Mouse (Mus musculus) embryonic stem cell, embryonic (primary cell): Measurements from ENCODE around the gene Cobl.

Experiments used
- CTCF ChIA-PET, 4 experiments: fragments of 300-600 bp in 2 of 4; fragments of 350-600 bp in 2 of 4; sonication (Branson Sonifier 250); formaldehyde crosslinking; loops; one replicate each; lab custom pipeline; 2022; ENCODE audit warnings: inconsistent platforms in 2 of 4; lab: Charles Lee
- POLR2A ChIA-PET, 4 experiments: fragments of 300-600 bp in 2 of 4; fragments of 350-600 bp in 2 of 4; sonication (Branson Sonifier 250); formaldehyde crosslinking; loops; one replicate each; lab custom pipeline; 2022; ENCODE audit warnings: antibody characterized with exemption in 4 of 4, inconsistent platforms in 1 of 4; lab: Charles Lee

Gene Cobl

GRCm38 (mm10) chr11:12367426-12368178, 97.2 kb downstream of the Cobl start:
- CTCF ChIA-PET = no interaction called here
- POLR2A ChIA-PET = interaction anchor here in 3 of 4 experiments (0.6 to 1.1 kb wide), 6 partner anchors 9 to 98 kb away, joined by 3 read pairs; no protein-coding TSS in a partner anchor

- ChIA-PET POLR2A (interaction anchor here in 1 of 4 experiments (0.5 to 1.6 kb wide), 6 partner anchors 8 to 1076 kb away, joined by 3 to 4 read pairs (median 3); no protein-coding TSS in a partner anchor), CTCF (interaction anchor here in 3 of 4 experiments (0.6 to 2.1 kb wide), 9 partner anchors 14 to 898 kb away, joined by 3 to 9 read pairs (median 3); partner anchors contain the start of gene Spata48 (in 1 of the 3))
Observed at GRCm38 (mm10) chr11:12359336-12360000, 105.3 kb downstream of the Cobl start.

DNA sequence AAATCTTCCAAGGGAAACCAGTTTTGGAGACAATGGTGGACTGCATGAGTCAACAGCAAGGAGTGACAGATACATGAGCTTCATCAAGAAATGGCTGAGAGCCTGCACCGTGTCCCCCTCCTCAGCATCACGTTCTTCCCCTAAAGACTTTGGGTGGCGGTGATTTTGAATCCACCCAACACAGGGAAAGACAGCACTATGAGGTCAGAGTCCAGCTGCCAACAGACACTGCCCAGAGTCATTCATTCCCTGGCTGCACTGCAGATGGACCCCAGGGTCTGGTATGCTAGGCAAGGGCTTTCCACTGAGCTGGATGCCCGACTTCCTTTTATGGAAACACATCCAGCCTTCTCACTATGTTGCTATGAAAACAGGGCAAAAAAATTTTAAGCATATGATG, 106.2 kb downstream of the Cobl start:
- ChIA-PET POLR2A (interaction anchor here in 2 of 4 experiments (0.8 to 1.7 kb wide), 4 partner anchors 9 to 15 kb away, joined by 3 to 6 read pairs (median 3); no protein-coding TSS in a partner anchor), CTCF (interaction anchor here (0.9 to 2.1 kb wide), 9 partner anchors 15 to 333 kb away, joined by 3 to 9 read pairs (median 5); no protein-coding TSS in a partner anchor)

GRCm38 (mm10) chr11:12355681-12356080, 109.1 kb downstream of the Cobl start:
- ChIA-PET CTCF (no interaction called here), POLR2A (no interaction called here)

DNA sequence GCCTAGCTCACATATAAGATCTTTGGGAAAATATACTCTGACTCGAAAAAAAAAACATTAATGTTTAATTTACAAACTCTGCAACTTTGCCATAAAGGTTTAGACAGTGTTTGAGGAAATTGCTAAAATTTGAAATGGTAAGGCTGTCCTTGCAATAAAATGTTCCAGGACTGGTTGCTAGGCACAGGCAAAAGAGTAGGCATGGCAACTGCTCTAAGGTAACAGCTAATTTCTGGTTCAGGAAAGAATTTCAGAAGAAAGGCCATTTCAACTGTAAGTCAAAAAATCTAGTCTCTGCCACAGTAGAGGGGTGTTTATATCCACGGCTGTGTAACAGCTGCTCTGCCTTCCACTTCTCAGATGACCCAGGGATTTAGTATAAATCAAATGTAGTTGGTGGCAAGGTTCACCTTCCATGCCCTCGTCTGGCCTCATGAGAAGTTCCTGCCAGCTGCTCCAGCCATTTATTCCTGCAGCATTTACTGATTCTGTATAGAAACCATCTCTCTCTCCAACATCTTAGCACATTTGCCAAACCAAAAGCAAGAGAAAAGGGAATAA, 113.7 kb downstream of the Cobl start:
- POLR2A ChIA-PET = interaction anchor here in 1 of 4 experiments (0.6 to 2.1 kb wide), 4 partner anchors 8 to 78 kb away, joined by 3 to 5 read pairs (median 3); no protein-coding TSS in a partner anchor
- CTCF ChIA-PET = interaction anchor here in 2 of 4 experiments (0.9 to 1.2 kb wide), 2 partner anchors 23 to 871 kb away, joined by 3 to 5 read pairs; no protein-coding TSS in a partner anchor

GRCm38 (mm10) chr11:12350086-12350485, 114.7 kb downstream of the Cobl start:
- ChIA-PET CTCF (interaction anchor here in 2 of 4 experiments (0.5 to 1.3 kb wide), 3 partner anchors 23 to 50 kb away, joined by 3 to 4 read pairs (median 4); no protein-coding TSS in a partner anchor), POLR2A (interaction anchor here in 1 of 4 experiments (0.9 to 2.2 kb wide), 4 partner anchors 13 to 48 kb away, joined by 3 to 7 read pairs (median 4); no protein-coding TSS in a partner anchor)

GRCm38 (mm10) chr11:12346486-12346885, 118.3 kb downstream of the Cobl start:
- CTCF ChIA-PET = no interaction called here
- POLR2A ChIA-PET = interaction anchor here in 1 of 4 experiments (0.5 kb wide), 1 partner anchor 311 kb away, joined by 9 read pairs; no protein-coding TSS in a partner anchor

GRCm38 (mm10) chr11:12343686-12344085, 121.1 kb downstream of the Cobl start:
- ChIA-PET POLR2A (no interaction called here), CTCF (no interaction called here)

GRCm38 (mm10) chr11:12340697-12341096, 124.1 kb downstream of the Cobl start:
- POLR2A ChIA-PET = interaction anchor here in 1 of 4 experiments (0.7 kb wide), 1 partner anchor 25 kb away, joined by 3 read pairs; no protein-coding TSS in a partner anchor
- CTCF ChIA-PET = interaction anchor here in 1 of 4 experiments (0.5 kb wide), 1 partner anchor 26 kb away, joined by 3 read pairs; no protein-coding TSS in a partner anchor

- ChIA-PET POLR2A (interaction anchor here in 2 of 4 experiments (0.6 to 2.1 kb wide), 5 partner anchors 8 to 45 kb away, joined by 3 to 5 read pairs (median 4); no protein-coding TSS in a partner anchor), CTCF (interaction anchor here in 1 of 4 experiments (1.0 kb wide), 1 partner anchor 23 kb away, joined by 3 read pairs; no protein-coding TSS in a partner anchor)
Observed at GRCm38 (mm10) chr11:12336145-12336544, 128.6 kb downstream of the Cobl start.

DNA sequence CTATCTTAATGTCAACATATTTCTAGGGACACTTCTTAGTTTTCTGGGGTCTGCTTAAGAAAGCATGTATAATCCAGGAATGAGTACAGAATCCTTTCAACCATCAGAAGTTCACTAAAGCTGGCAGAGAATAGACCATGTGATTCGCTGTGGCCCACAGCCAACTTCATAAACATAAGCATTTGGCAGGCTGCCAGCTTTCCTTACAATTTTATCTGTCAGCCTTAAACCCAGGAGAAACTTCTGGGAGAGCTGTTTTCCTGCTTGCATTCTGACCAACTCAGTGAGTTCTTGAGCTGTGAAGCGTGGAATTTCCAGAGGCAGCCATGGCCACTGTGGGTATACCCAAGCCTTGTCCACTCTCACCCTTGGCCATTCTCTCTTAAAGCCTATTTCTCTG, 132.8 kb downstream of the Cobl start:
- CTCF ChIA-PET = no interaction called here
- POLR2A ChIA-PET = no interaction called here

GRCm38 (mm10) chr11:12321445-12321844, 143.3 kb downstream of the Cobl start:
- POLR2A ChIA-PET = interaction anchor here in 1 of 4 experiments (0.6 to 1.3 kb wide), 3 partner anchors 7 to 1932 kb away, joined by 3 read pairs; no protein-coding TSS in a partner anchor
- CTCF ChIA-PET = interaction anchor here in 1 of 4 experiments (1.0 kb wide), 1 partner anchor 30 kb away, joined by 3 read pairs; no protein-coding TSS in a partner anchor

GRCm38 (mm10) chr11:12319318-12319717, 145.4 kb downstream of the Cobl start:
- CTCF ChIA-PET = interaction anchor here in 1 of 4 experiments (1.1 kb wide), 1 partner anchor 28 kb away, joined by 4 read pairs; no protein-coding TSS in a partner anchor
- POLR2A ChIA-PET = no interaction called here

DNA sequence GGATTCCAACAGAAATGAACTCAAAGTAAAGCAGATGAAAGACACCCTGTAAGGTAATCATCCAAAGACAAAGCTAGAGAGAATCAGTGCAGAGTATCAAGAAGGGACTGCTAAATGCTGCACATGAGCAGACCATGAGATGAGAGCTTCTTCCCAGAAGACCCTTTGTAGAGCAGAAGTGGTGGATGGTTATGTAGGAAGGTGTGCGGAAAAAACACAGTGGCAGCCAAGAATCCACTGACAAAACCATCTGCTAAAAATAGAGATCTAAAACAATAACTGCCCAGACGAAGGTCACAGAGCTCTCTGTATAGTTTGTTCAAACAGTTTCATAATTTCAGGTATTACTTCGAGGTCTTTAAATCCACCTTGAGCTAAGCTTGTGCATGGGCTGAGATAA, 149.1 kb downstream of the Cobl start:
- ChIA-PET POLR2A (interaction anchor here in 1 of 4 experiments (0.8 to 0.9 kb wide), 2 partner anchors 25 kb away, joined by 3 read pairs; no protein-coding TSS in a partner anchor), CTCF (interaction anchor here in 3 of 4 experiments (0.6 to 1.1 kb wide), 4 partner anchors 12 to 225 kb away, joined by 3 read pairs; no protein-coding TSS in a partner anchor)

DNA sequence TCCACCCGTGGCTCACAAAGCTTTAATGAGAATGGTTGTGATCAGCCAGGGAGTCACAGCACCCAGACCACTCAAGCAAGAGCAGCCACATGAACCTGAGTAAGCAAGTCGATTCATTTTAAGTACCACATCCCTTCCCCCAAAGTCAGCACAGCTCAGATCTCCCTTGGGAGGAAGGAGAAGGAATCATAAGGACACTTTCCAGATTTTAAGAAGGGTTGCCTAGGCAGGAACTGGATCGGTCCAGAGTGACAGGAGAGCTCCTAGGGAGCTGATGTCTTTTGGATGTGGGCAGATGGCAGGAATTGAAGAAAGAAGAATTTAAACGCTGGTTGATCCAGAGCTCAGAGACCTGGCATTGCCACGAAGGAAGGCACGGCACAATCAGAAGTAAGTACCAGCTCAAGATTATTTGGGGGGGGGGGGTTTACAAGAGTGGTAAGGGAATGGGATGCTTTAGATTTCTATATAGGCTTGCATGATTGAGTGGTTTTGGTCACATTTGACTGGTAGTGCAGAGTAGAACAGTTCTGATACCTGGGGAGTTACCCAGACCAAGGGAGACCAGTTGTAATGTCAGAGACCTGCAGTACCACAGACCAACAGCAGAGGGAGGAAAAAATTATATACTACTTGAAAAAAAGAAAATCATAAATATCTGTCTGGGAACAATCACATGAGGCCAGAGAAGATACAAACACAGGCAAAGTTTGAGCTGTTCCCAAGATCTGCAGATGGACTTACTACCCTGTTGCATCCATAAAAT, 150.3 kb downstream of the Cobl start:
- CTCF ChIA-PET = interaction anchor here (0.5 to 1.2 kb wide), 15 partner anchors 10 to 492 kb away, joined by 3 to 8 read pairs (median 5); no protein-coding TSS in a partner anchor
- POLR2A ChIA-PET = interaction anchor here in 2 of 4 experiments (0.6 to 1.1 kb wide), 5 partner anchors 8 to 505 kb away, joined by 3 to 6 read pairs (median 3); no protein-coding TSS in a partner anchor

- ChIA-PET CTCF (no interaction called here), POLR2A (interaction anchor here in 1 of 4 experiments (0.6 kb wide), 1 partner anchor 502 kb away, joined by 4 read pairs; no protein-coding TSS in a partner anchor)
Observed at GRCm38 (mm10) chr11:12311419-12311818, 153.3 kb downstream of the Cobl start.
